Mouse (Mus musculus) kidney, postnatal 10 days (tissue): ENCODE measurements around the gene S100a11.
A peak's percentile ranks its signal among the peaks of the same experiment; 100 is the strongest.
"Not testable (repeated sequence)": the region's sequence is repeated elsewhere in the genome, so short reads cannot be mapped to it uniquely, and the experiment has no call there.

Experiments
- DNase-seq: peaks from one replicate; pipeline ENCODE4 v3.0.0; 2021; ENCODE audit warnings: mixed read lengths

The S100a11 gene

GRCm38 (mm10) chr3:93527300-93527699 is 7.0 kb downstream of the S100a11 start:
- no peak for DNase-seq

DNA sequence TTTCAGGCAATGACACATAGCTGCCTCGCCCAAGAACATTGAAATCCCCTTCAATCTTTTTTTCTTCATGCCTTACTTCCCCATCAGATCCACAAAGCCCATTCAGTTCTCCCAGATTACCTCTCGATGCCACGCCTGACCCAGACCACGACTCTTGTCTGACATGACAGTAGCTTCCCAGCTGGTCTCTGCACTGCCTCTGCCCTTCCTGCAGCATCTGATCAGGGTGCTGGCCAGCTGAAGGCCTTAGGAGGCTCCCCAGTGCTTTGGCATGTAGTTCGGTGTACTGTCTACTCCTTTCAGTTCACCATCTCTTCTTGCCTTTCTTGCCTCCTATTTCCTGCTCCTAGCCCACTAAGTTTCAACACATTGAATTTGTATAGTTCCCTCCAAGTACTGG is 8.5 kb downstream of the S100a11 start:
- DNase-seq: no peak

- DNase-seq: peak; percentile 76
These were observed 16.8 kb downstream of the S100a11 start for GRCm38 (mm10) chr3:93537068-93537576.

DNA sequence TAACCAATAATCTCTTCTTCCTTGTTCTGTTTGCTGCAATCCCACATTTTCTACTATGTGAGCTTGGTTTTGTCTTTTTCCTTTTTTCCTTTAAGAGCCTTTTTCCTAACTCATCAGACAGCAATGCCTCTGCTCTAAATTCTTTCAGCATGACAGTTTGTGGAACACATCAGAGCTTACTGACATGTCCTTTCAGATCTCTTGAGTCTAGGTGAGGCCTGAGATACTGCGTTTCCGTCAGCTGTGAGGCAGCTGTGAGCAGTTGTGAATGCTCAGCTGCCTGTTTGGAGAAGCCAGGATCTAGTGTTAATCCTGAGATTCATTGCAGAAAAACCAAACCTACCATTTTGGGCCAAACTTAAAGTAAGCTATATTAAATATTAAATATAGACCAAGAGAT is 18.2 kb downstream of the S100a11 start:
- no peak for DNase-seq

DNA sequence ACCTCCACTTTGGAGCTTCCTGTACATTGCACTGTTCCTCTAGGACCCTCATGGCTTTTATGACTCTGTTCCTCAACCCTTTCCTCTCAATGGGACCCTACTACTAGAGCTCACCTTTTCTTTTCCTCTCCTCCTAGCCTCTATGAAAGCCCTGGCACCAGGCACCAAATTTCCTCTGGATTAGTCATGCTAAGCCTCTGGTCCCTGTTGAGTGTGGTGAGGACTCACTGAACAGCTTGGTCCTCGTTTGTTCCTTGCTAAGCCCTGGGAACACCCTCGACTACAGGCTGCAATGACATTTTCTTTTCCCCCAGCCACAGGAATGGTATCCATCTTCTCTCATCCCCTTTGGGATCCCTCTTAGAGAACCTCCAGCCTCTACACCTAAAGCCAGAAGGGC is 21.2 kb downstream of the S100a11 start:
- DNase-seq: no peak

DNA sequence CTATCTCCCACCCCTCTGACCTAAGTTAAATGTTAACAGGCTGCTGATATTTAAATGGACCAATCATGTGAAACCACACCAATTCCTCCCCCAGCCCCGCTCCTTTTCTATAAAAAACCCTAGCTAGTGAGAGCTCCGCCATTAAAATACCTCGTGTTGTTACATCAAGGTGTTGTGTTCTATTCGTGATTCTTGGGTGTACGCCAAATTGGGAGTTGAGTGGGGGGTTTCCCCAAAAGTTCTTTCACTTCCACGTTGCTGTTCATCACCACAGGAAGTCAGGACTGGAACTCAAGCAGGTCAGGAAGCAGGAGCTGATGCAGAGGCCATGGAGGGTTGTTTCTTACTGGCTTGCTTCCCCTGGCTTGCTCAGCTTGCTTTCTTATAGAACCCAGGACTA is 23.9 kb downstream of the S100a11 start:
- not testable (repeated sequence) for DNase-seq

- DNase-seq: peak; percentile 93
These were observed 26.9 kb downstream of the S100a11 start for GRCm38 (mm10) chr3:93547099-93547648.

GRCm38 (mm10) chr3:93547749-93548540 is 27.7 kb downstream of the S100a11 start:
- DNase-seq: peak; percentile 58

DNA sequence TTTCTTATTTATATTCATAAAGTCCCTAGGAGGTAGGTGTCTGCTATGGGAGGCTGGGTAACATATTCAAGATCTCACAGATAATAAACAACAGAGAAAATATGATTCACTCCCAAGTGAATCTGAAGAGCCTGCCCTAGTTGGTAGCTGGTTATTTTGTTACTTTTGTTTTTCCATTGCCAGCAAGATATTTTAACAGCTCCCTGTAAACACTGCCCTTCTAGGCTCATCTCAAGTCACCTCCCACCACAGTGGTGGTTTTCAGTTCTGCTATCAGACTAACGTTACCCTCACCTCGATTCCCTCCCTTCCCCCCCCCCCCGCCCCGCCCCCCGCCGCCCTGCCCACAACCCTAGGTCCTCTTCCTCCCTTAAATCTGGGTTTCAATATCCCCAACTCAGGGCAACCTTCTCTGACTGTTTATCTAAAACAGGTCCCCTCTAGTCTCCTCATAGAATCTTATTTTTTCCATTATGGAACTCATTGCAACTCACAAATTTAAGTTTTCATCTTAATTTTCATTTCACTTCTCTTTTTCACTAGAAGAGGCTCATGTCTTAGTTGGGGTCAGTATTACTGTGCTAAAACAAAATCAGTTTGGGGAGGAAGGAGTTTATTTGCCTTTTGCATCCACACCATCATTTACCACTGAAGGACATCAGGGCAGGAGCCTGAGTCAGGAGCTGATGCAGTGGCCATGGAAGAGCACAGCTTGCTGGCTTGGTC is 28.4 kb downstream of the S100a11 start:
- DNase-seq: no peak

- no peak for DNase-seq
These were observed 29.7 kb downstream of the S100a11 start for GRCm38 (mm10) chr3:93549986-93550385.

GRCm38 (mm10) chr3:93551950-93552901 is 31.9 kb downstream of the S100a11 start:
- DNase-seq: no peak

DNA sequence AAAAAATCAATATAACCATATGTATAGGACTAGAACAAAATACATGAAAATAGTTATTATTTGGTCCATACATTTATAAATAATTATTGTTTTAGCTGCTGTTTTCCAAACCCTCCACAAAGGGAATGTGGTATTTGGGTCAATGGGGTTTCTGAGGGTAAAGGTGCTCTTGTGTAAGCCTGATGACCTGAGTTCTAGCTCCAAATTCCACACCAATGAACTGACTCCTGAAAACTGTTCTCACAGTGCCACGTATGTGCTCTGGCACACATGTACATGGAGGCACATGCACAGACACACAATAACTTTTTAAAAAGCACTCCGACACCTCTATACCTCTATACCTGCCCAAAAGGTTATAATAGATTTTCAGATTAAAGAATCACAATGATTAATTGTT is 33.0 kb downstream of the S100a11 start:
- no peak for DNase-seq

- peak; percentile 42 for DNase-seq
These were observed 33.6 kb downstream of the S100a11 start for GRCm38 (mm10) chr3:93553765-93554378.

DNA sequence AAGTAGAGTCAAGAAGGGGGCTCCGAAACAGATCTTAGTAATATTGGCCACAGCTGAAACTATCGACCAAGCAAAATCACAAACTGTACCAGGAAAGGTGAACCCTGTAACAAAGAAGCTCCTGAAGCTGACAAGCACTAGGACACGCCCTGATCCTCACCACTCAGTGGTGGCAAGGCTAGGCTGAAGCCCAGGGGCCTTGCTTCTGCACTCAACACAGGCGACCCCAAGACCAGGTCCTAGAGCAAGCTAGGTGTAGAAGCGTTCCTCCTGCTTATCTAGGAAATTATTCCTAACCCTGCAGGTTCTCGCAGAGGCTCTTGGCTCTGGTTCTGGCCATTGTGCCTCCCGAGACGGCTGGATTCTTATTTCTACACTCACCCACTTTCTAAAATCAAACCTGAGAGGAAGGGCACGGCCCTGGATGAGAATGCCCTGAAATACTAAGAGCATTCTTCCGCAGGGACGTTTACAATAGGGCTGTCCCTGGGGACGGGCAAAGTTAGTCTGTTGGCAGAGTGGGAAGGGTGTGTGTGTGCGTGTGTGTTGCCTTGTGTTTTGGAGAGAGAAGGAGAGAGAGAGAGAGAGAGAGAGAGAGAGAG is 34.2 kb downstream of the S100a11 start:
- DNase-seq: peak; percentile 26

- peak; percentile 85 for DNase-seq
These were observed 34.9 kb downstream of the S100a11 start, which contains the start of gene S100a10 for GRCm38 (mm10) chr3:93554981-93555877. Gene S100a10 (plus strand): TSS chr3:93555080.

- DNase-seq: peak; percentile 58
These were observed 35.6 kb downstream of the S100a11 start for GRCm38 (mm10) chr3:93555878-93556254.

- DNase-seq: no peak
These were observed 36.3 kb downstream of the S100a11 start for GRCm38 (mm10) chr3:93556599-93556998.

GRCm38 (mm10) chr3:93557471-93557870 is 37.2 kb downstream of the S100a11 start:
- no peak for DNase-seq

- no peak for DNase-seq
These were observed 39.7 kb downstream of the S100a11 start for GRCm38 (mm10) chr3:93559961-93560360.

GRCm38 (mm10) chr3:93562372-93562771 is 42.1 kb downstream of the S100a11 start:
- no peak for DNase-seq
